Mouse (Mus musculus): Measurements from ENCODE around the gene Mrpl23. TPM values are rescaled to one million over a fixed set of nuclear protein-coding genes. Genes with fewer than 3 reads are reported as not detected.

Mrpl23 gene
- polyA plus RNA-seq, 1 experiment, result 74.0 TPM

DNA sequence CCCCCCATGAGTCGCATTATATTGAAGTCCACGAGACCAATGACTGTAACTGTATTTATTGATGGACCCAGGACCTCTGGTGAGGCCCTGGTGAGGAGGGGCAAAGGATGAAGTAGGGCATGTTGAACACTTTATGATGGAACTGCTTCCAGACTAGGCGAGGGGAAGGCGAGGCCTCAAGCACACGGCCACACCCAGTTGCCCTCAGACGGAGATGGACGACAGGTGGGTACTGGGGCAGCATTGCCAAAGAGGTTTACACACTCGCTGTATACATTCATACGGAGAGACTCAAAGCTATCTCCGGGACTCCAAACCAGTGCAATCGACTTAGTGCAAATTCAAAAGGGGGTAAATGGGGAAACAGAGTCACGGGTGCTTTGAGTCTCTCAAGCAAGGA lies 43.0 kb downstream of the Mrpl23 start:
- Histone ChIP-seq H3K27ac (ENCODE audit: insufficient read depth, low read length) (no peak overlapping the region), H3K4me1 (ENCODE audit: control insufficient read depth, insufficient read depth, low read length) (no peaks in the 10 kb centered on the region), H3K4me3 (ENCODE audit: insufficient read depth, low read length) (no peak overlapping the region)
- no peak for TF ChIP-seq CTCF (IDR thresholded peaks at IDR 0.05; ENCODE audit: extremely low read depth, insufficient read depth, low read length)
- no peak for TF ChIP-seq POLR2A (IDR thresholded peaks at IDR 0.05; ENCODE audit: extremely low read depth, insufficient read depth, low read length)

GRCm38 (mm10) chr7:142575971-142576370 lies 43.5 kb downstream of the Mrpl23 start:
- Histone ChIP-seq H3K27ac (ENCODE audit: insufficient read depth, low read length) (no peak overlapping the region), H3K4me3 (ENCODE audit: insufficient read depth, low read length) (no peak overlapping the region), H3K4me1 (ENCODE audit: control insufficient read depth, insufficient read depth, low read length) (no peaks in the 10 kb centered on the region)
- no peak for TF ChIP-seq CTCF (IDR thresholded peaks at IDR 0.05; ENCODE audit: extremely low read depth, insufficient read depth, low read length)
- no peak for TF ChIP-seq POLR2A (IDR thresholded peaks at IDR 0.05; ENCODE audit: extremely low read depth, insufficient read depth, low read length)

- no peak overlapping the region for H3K4me3 ChIP-seq (ENCODE audit: insufficient read depth, low read length)
- no peak overlapping the region for H3K27ac ChIP-seq (ENCODE audit: insufficient read depth, low read length)
- no peaks in the 10 kb centered on the region for H3K4me1 ChIP-seq (ENCODE audit: control insufficient read depth, insufficient read depth, low read length)
- no peak for TF ChIP-seq CTCF (IDR thresholded peaks at IDR 0.05; ENCODE audit: extremely low read depth, insufficient read depth, low read length)
- TF ChIP-seq POLR2A (IDR thresholded peaks at IDR 0.05; ENCODE audit: extremely low read depth, insufficient read depth, low read length), result no peak
These were observed 44.2 kb downstream of the Mrpl23 start for GRCm38 (mm10) chr7:142576472-142577326.

GRCm38 (mm10) chr7:142577806-142578423 lies 45.4 kb downstream of the Mrpl23 start:
- Histone ChIP-seq H3K27ac (ENCODE audit: insufficient read depth, low read length) (no peak overlapping the region), H3K4me3 (ENCODE audit: insufficient read depth, low read length) (no peak overlapping the region), H3K4me1 (ENCODE audit: control insufficient read depth, insufficient read depth, low read length) (no peaks in the 10 kb centered on the region)
- TF ChIP-seq CTCF (IDR thresholded peaks at IDR 0.05; ENCODE audit: extremely low read depth, insufficient read depth, low read length), result no peak
- no peak for TF ChIP-seq POLR2A (IDR thresholded peaks at IDR 0.05; ENCODE audit: extremely low read depth, insufficient read depth, low read length)

DNA sequence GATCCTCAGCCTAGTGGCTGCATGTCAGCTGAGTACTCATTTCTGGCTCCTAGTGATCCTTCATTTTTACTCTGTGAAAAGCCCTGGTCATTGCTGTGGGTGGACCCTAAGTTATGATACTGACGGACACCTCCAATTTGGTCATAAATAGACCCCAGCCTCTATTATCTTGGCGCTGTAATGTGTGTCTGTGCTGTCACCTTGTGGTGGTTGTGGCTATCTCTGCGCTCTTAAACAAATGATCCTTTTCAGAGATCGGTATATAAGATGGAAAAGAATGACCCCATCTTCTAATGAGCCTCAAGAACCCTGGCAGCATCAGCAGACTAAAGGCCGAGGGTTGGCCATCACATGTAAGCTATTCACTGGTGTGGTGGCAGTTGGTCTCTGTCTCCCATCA lies 46.6 kb downstream of the Mrpl23 start:
- no peak overlapping the region for H3K4me3 ChIP-seq (ENCODE audit: insufficient read depth, low read length)
- H3K27ac ChIP-seq (ENCODE audit: insufficient read depth, low read length), result no peak overlapping the region
- TF ChIP-seq POLR2A (IDR thresholded peaks at IDR 0.05; ENCODE audit: extremely low read depth, insufficient read depth, low read length) (no peak), CTCF (IDR thresholded peaks at IDR 0.05; ENCODE audit: extremely low read depth, insufficient read depth, low read length) (no peak)
- H3K4me1 ChIP-seq (ENCODE audit: control insufficient read depth, insufficient read depth, low read length), result no peaks in the 10 kb centered on the region

GRCm38 (mm10) chr7:142580121-142580879 lies 47.8 kb downstream of the Mrpl23 start:
- H3K4me3 ChIP-seq (ENCODE audit: insufficient read depth, low read length), result peak overlapping the region; percentile 26

DNA sequence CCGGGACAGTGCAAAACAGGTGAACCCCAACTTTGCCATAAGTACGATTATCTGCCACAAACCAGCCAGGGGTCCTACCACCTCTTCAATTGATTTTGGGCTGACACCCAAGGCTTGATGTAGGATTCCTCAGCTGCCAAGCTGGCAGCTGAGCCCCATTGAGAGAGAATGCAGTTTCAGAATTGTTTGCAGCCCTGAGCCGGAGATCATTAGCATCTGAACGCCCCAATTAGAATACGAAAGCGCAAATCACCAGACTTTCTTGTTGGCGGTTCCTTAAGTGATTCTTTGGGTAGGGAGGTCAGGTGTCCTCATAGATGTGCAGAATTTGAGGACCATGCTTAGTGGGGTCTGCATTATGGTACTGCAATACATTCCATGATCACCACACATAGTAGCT lies 48.7 kb downstream of the Mrpl23 start:
- Histone ChIP-seq H3K27ac (ENCODE audit: insufficient read depth, low read length) (no peak overlapping the region), H3K4me1 (ENCODE audit: control insufficient read depth, insufficient read depth, low read length) (peaks cover 4% of the 10 kb centered on the region), H3K4me3 (ENCODE audit: insufficient read depth, low read length) (no peak overlapping the region)
- TF ChIP-seq POLR2A (IDR thresholded peaks at IDR 0.05; ENCODE audit: extremely low read depth, insufficient read depth, low read length), result no peak

More at GRCm38 (mm10) chr7:142580121-142580879, 47.8 kb downstream of the Mrpl23 start:
- Histone ChIP-seq H3K27ac (ENCODE audit: insufficient read depth, low read length) (no peak overlapping the region), H3K4me1 (ENCODE audit: control insufficient read depth, insufficient read depth, low read length) (peaks cover 1% of the 10 kb centered on the region; the same call in 1 of the 2 replicates)
- TF ChIP-seq POLR2A (IDR thresholded peaks at IDR 0.05; ENCODE audit: extremely low read depth, insufficient read depth, low read length), result no peak
- TF ChIP-seq CTCF (IDR thresholded peaks at IDR 0.05; ENCODE audit: extremely low read depth, insufficient read depth, low read length), result peak; percentile 68

- no peak overlapping the region for H3K27ac ChIP-seq (ENCODE audit: insufficient read depth, low read length)
- TF ChIP-seq POLR2A (IDR thresholded peaks at IDR 0.05; ENCODE audit: extremely low read depth, insufficient read depth, low read length) (no peak), CTCF (IDR thresholded peaks at IDR 0.05; ENCODE audit: extremely low read depth, insufficient read depth, low read length) (peak; percentile 53)
- H3K4me1 ChIP-seq (ENCODE audit: control insufficient read depth, insufficient read depth, low read length), result peaks cover 4% of the 10 kb centered on the region
- no peak overlapping the region for H3K4me3 ChIP-seq (ENCODE audit: insufficient read depth, low read length)
These were observed 49.3 kb downstream of the Mrpl23 start for GRCm38 (mm10) chr7:142581656-142582228.

- TF ChIP-seq CTCF (IDR thresholded peaks at IDR 0.05; ENCODE audit: extremely low read depth, insufficient read depth, low read length) (no peak), POLR2A (IDR thresholded peaks at IDR 0.05; ENCODE audit: extremely low read depth, insufficient read depth, low read length) (no peak)
- Histone ChIP-seq H3K4me1 (ENCODE audit: control insufficient read depth, insufficient read depth, low read length) (peaks cover 7% of the 10 kb centered on the region), H3K4me3 (ENCODE audit: insufficient read depth, low read length) (no peak overlapping the region), H3K27ac (ENCODE audit: insufficient read depth, low read length) (no peak overlapping the region)
These were observed 52.4 kb downstream of the Mrpl23 start for GRCm38 (mm10) chr7:142584882-142585281.

All from cortical plate, adult 2 months (tissue).